Mouse (Mus musculus) layer of hippocampus, adult 18-20 months (tissue): ENCODE results near the gene Agtr1a. TPM values are rescaled to one million over a fixed set of nuclear protein-coding genes. Genes with fewer than 3 reads are reported as not detected.

Experiments
- DNase-seq, 2 experiments: peaks; one replicate each; pipeline ENCODE4 v3.0.0; 2022; ENCODE audit warnings: low spot score in 2 of 2
- long read RNA-seq: library from polyadenylated mRNA; stranded (forward); transcript quantifications from one replicate; pipeline ENCODE4 v2.0.0, GENCODE M21; 2021
- total RNA-seq, 2 experiments: library from RNA; stranded (reverse); gene quantifications; 2 replicates each; pipeline ENCODE4 v1.2.3; 2021

Agtr1a gene
- total RNA-seq = 1 to 10 TPM; 1.2 to 1.6 TPM
- long read RNA-seq = 0 reads

- no peak for DNase-seq
Observed at GRCm38 (mm10) chr13:30336148-30336801, at the start of gene Agtr1a. TSS of gene Agtr1a (plus strand) at chr13:30336441.

GRCm38 (mm10) chr13:30310221-30310620 lies 26.0 kb upstream of the Agtr1a start:
- DNase-seq = no peak

GRCm38 (mm10) chr13:30324669-30325346 lies 11.4 kb upstream of the Agtr1a start:
- no peak for DNase-seq

GRCm38 (mm10) chr13:30331061-30331460 lies 5.2 kb upstream of the Agtr1a start:
- no peak for DNase-seq

- DNase-seq = no peak
Observed at GRCm38 (mm10) chr13:30331851-30332250, 4.4 kb upstream of the Agtr1a start.

- DNase-seq = no peak
Observed at GRCm38 (mm10) chr13:30332581-30332980, 3.7 kb upstream of the Agtr1a start.

- no peak for DNase-seq
Observed at GRCm38 (mm10) chr13:30334667-30335066, 1.6 kb upstream of the Agtr1a start.

GRCm38 (mm10) chr13:30336913-30337312 lies 672 bp downstream of the Agtr1a start:
- no peak for DNase-seq

GRCm38 (mm10) chr13:30337646-30338045 lies 1.4 kb downstream of the Agtr1a start:
- DNase-seq = no peak

- DNase-seq = no peak
Observed at GRCm38 (mm10) chr13:30338576-30338975, 2.3 kb downstream of the Agtr1a start.

GRCm38 (mm10) chr13:30339927-30340326 lies 3.7 kb downstream of the Agtr1a start:
- no peak for DNase-seq

GRCm38 (mm10) chr13:30341987-30342898 lies 6.0 kb downstream of the Agtr1a start:
- DNase-seq = peak; percentile 16 to 48

GRCm38 (mm10) chr13:30345427-30345913 lies 9.2 kb downstream of the Agtr1a start:
- DNase-seq = no peak

- no peak for DNase-seq
Observed at GRCm38 (mm10) chr13:30346881-30347280, 10.6 kb downstream of the Agtr1a start.

GRCm38 (mm10) chr13:30348306-30348705 lies 12.1 kb downstream of the Agtr1a start:
- no peak for DNase-seq

GRCm38 (mm10) chr13:30351966-30352365 lies 15.7 kb downstream of the Agtr1a start:
- DNase-seq = no peak

GRCm38 (mm10) chr13:30354991-30355580 lies 18.8 kb downstream of the Agtr1a start:
- DNase-seq = no peak

- DNase-seq = no peak
Observed at GRCm38 (mm10) chr13:30355979-30356378, 19.7 kb downstream of the Agtr1a start.

GRCm38 (mm10) chr13:30358456-30359168 lies 22.4 kb downstream of the Agtr1a start:
- no peak for DNase-seq

- no peak for DNase-seq
Observed at GRCm38 (mm10) chr13:30359886-30360285, 23.6 kb downstream of the Agtr1a start.

GRCm38 (mm10) chr13:30361002-30361401 lies 24.8 kb downstream of the Agtr1a start:
- no peak for DNase-seq
